Mouse (Mus musculus) neural tube, embryonic 11.5 days (tissue): ENCODE data around the gene Col27a1. TPM values are rescaled to one million over a fixed set of nuclear protein-coding genes. Genes with fewer than 3 reads are reported as not detected.

Source experiments
- ATAC-seq: fragments of 200-750 bp; cut with Nextera tagmentation; 2 replicates; pipeline ENCODE4 v1.8.0; 2017; ENCODE audit warnings: moderate number of reproducible peaks, mild to moderate bottlenecking, moderate TSS enrichment, moderate library complexity; ENCODE audit not compliant: insufficient read depth, low FRiP score, low TSS enrichment
- DNase-seq: peaks from one replicate; pipeline ENCODE4 v3.0.0-alpha.2; 2015; ENCODE audit warnings: low spot score
- H3K27ac ChIP-seq: fragments of 300-500 bp; sonication (generic); 2 replicates; pipeline ENCODE4 v1.5.1; 2014; ENCODE audit warnings: low read depth, mild to moderate bottlenecking, low read length
- H3K27me3 ChIP-seq: fragments of 300-500 bp; sonication (generic); 2 replicates; pipeline ENCODE4 v1.6.1; 2014; ENCODE audit warnings: mild to moderate bottlenecking, low read length, mixed read lengths; ENCODE audit not compliant: control insufficient read depth, insufficient read depth
- H3K36me3 ChIP-seq: fragments of 300-500 bp; sonication (generic); 2 replicates; pipeline ENCODE4 v1.6.1; 2014; ENCODE audit warnings: mild to moderate bottlenecking, low read length, moderate library complexity, mixed read lengths; ENCODE audit not compliant: control insufficient read depth, insufficient read depth
- H3K4me1 ChIP-seq: fragments of 300-500 bp; sonication (generic); 2 replicates; pipeline ENCODE4 v1.6.1; 2014; ENCODE audit warnings: low read length, mixed read lengths; ENCODE audit not compliant: control insufficient read depth, insufficient read depth
- H3K4me2 ChIP-seq: fragments of 300-500 bp; sonication (generic); 2 replicates; pipeline ENCODE4 v1.6.1; 2014; ENCODE audit warnings: low read depth, mild to moderate bottlenecking, moderate library complexity
- H3K4me3 ChIP-seq: fragments of 300-500 bp; sonication (generic); 2 replicates; pipeline ENCODE4 v1.5.1; 2014; ENCODE audit warnings: low read depth, low read length
- H3K9ac ChIP-seq: fragments of 300-500 bp; sonication (generic); 2 replicates; pipeline ENCODE4 v1.6.1; 2014; ENCODE audit warnings: mild to moderate bottlenecking, low read length
- H3K9me3 ChIP-seq: fragments of 300-500 bp; sonication (generic); 2 replicates; pipeline ENCODE4 v1.6.1; 2016; ENCODE audit warnings: low read length; ENCODE audit not compliant: control insufficient read depth
- WGBS: fragments of 180-500 bp; shearing (Covaris S2); extraction: QIAGEN DNeasy Blood & Tissue Kit; methylation state at CpG from one replicate; pipeline ENCODE4 v1.1.7; 2014; 5-methylcytosine and 5-hydroxymethylcytosine counted together
- polyA plus RNA-seq: library from polyadenylated mRNA; unstranded; fragments of >200 nt; fragmentation: Nextera tagmentation; extraction: Ambion mirVana; gene quantifications from 2 replicates; pipeline ENCODE4 v1.2.1, GENCODE M21; 2014

The Col27a1 gene
- polyA plus RNA-seq, 1 experiment from 2014 or later: 3.5 TPM

DNA sequence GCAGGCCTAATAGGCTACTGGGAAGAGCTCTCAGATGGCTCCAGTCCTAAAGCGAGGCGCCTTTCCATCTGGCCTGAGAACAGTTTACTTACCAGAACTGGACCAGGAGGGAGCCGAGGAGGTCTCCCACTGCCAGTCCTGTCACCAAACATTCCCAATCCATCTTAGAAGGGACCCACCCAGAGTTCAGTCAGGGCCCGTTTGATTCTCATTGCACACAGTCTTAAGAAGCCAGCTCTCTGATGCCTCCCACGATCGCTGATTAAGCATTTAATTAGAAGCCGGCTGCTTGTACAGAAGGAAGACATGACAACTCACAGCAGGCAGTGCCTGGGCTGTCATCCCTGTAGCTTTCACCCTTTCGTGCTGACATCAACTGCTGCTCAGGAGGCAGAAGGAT, 61.4 kb downstream of the Col27a1 start:
- DNase-seq (no peak), ATAC-seq (no peak)
- no peaks in the 10 kb centered on the region for H3K4me1 ChIP-seq

DNA sequence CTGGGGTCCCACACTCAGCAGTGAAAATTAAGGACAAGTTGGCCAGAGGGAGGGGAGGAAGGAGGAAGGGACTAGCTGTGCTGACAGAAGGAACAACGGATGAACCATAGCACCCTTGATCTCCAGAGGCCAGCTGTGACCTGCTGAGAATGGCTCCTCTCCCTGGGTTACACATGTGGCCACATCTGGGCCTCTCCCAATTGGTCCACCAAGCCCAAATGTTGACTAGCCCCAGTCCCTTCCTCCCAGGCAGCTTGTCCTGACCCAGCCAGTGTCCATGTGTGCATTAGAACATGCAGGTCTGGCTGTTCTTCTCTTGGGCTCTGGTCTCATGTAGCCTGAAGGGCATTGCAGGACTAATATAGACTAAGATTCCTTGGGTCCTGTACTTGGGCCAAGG, 62.8 kb downstream of the Col27a1 start:
- WGBS: 75% methylated on average over 1 of the region's 1 CpGs
- DNase-seq: no peak
- no peak overlapping the region for H3K27ac ChIP-seq
- H3K9ac ChIP-seq: no peak overlapping the region
- ATAC-seq: no peak
- no peaks in the 10 kb centered on the region for H3K27me3 ChIP-seq
- no peaks in the 10 kb centered on the region for H3K4me1 ChIP-seq
- H3K4me2 ChIP-seq: no peak overlapping the region
- no peak overlapping the region for H3K4me3 ChIP-seq
- no peaks in the 10 kb centered on the region; the same call in 1 of the 2 replicates for H3K36me3 ChIP-seq
- H3K9me3 ChIP-seq: no peaks in the 10 kb centered on the region

More for the DNA sequence above, 61.4 kb downstream of the Col27a1 start:
- no peak overlapping the region for H3K4me3 ChIP-seq
- H3K36me3 ChIP-seq: no peaks in the 10 kb centered on the region; the same call in 1 of the 2 replicates
- H3K27me3 ChIP-seq: no peaks in the 10 kb centered on the region
- H3K9ac ChIP-seq: no peak overlapping the region
- no peak overlapping the region for H3K4me2 ChIP-seq
- no peaks in the 10 kb centered on the region for H3K9me3 ChIP-seq
- no peak overlapping the region for H3K27ac ChIP-seq
- WGBS: 70% methylated on average over 8 of the region's 8 CpGs

DNA sequence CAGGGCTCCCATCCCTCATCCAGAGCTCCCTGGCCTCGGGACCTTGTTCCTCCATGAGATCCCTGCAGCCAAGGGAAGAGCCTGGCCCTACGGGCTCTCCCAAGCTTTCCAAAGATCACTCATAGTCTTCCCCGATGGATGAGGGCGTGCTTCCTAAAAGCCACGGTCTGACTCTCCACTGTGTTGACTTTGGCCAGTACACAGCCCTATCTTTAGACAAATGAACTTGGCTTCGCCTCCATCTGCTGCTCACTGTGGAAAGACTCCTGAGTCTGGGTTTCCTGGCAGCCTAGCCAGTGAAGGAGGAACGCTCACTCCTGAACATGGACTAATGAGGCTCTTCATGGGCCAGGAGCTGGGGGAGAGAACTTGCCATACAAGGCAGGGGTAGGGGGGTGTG, 65.0 kb downstream of the Col27a1 start:
- 90% methylated on average over 7 of the region's 7 CpGs for WGBS
- no peak overlapping the region for H3K4me2 ChIP-seq
- no peaks in the 10 kb centered on the region for H3K4me1 ChIP-seq
- no peak overlapping the region for H3K9ac ChIP-seq
- H3K9me3 ChIP-seq: no peaks in the 10 kb centered on the region
- H3K27ac ChIP-seq: no peak overlapping the region
- DNase-seq (no peak), ATAC-seq (no peak)
- H3K27me3 ChIP-seq: no peaks in the 10 kb centered on the region
- no peak overlapping the region for H3K4me3 ChIP-seq
- H3K36me3 ChIP-seq: no peaks in the 10 kb centered on the region; the same call in 1 of the 2 replicates

- DNase-seq: no peak
- Histone ChIP-seq H3K9ac (no peak overlapping the region), H3K27me3 (no peaks in the 10 kb centered on the region), H3K4me3 (no peak overlapping the region), H3K27ac (no peak overlapping the region), H3K4me1 (no peaks in the 10 kb centered on the region), H3K36me3 (no peaks in the 10 kb centered on the region), H3K4me2 (no peak overlapping the region), H3K9me3 (no peaks in the 10 kb centered on the region)
- 88% methylated on average over 6 of the region's 6 CpGs for WGBS
- ATAC-seq: no peak
These were observed 67.9 kb downstream of the Col27a1 start for GRCm38 (mm10) chr4:63281694-63282093.

DNA sequence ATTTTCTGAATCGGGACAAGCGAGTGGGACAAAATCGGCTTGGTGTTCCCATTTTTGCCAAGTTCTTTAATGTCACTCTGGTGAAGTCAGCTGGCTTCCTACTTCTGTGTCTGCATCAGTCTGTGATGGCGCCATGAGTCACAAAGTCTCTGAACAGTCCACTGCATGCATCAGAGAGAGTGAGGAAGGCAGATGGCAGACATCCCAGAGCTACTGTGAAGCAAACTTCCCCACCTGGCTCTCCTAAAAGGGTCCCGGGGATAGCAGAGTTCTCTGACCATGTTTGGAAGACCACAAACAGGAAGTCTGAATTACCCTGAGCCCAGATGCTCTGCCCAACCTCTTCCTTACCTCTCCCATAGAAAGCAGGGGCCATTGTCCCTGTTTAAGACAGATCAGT, 69.5 kb downstream of the Col27a1 start:
- H3K27ac ChIP-seq: no peak overlapping the region
- WGBS: 86% methylated on average over 5 of the region's 5 CpGs
- no peak for DNase-seq

DNA sequence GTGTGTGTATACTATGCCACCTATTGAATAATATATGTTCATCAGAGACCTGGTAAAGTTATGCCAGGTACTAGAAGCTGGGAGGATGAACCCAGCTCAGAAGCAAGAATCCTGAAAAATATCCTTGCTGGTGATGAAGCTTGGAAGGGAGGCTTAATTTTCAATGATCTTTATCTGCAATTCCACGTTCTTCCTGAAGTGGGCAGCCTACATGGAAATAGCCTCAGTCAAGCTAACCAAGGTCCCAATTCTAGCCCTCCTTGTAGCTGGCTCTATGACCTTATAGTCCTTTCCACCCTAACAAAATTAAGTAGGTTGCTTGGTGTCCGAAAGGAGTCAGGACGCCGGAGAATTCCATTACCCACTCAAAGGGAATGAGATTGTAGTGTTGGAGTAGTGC, 72.2 kb downstream of the Col27a1 start:
- Histone ChIP-seq H3K36me3 (no peaks in the 10 kb centered on the region), H3K9me3 (no peaks in the 10 kb centered on the region), H3K4me3 (no peak overlapping the region), H3K27me3 (no peaks in the 10 kb centered on the region), H3K27ac (no peak overlapping the region), H3K9ac (no peak overlapping the region), H3K4me1 (peaks cover 2% of the 10 kb centered on the region; the same call in 1 of the 2 replicates), H3K4me2 (no peak overlapping the region)
- WGBS: 90% methylated on average over 4 of the region's 4 CpGs
- ATAC-seq (no peak), DNase-seq (no peak)

More for the DNA sequence above, 69.5 kb downstream of the Col27a1 start:
- H3K36me3 ChIP-seq: no peaks in the 10 kb centered on the region
- H3K9ac ChIP-seq: no peak overlapping the region
- no peak overlapping the region for H3K4me2 ChIP-seq
- H3K27me3 ChIP-seq: no peaks in the 10 kb centered on the region
- no peaks in the 10 kb centered on the region for H3K9me3 ChIP-seq
- no peak overlapping the region for H3K4me3 ChIP-seq
- ATAC-seq: no peak
- H3K4me1 ChIP-seq: no peaks in the 10 kb centered on the region

DNA sequence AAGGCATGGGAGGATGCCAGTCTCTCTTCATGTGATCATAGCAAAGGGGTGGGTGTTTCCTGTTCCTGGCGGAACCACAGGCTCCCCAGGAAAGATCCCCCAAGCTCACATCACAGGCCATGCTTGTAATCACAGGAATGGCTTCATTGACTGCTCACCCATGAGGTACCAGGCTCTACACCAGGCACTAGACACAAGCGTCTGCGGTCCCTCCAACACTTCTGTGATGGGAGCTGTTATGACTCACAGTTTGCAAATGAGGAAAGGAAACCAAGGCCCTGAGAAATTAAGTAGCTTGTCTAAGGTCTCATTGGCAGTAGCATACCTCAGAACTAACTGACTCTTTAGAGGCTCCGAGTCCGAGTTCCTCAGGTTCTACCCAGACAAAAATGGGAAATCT, 74.7 kb downstream of the Col27a1 start:
- ATAC-seq (no peak), DNase-seq (no peak)
- Histone ChIP-seq H3K4me3 (no peak overlapping the region), H3K36me3 (no peaks in the 10 kb centered on the region), H3K4me1 (peaks cover 2% of the 10 kb centered on the region; the same call in 1 of the 2 replicates), H3K4me2 (no peak overlapping the region), H3K9ac (no peak overlapping the region), H3K9me3 (no peaks in the 10 kb centered on the region), H3K27me3 (no peaks in the 10 kb centered on the region), H3K27ac (no peak overlapping the region)
- 91% methylated on average over 5 of the region's 5 CpGs for WGBS

DNA sequence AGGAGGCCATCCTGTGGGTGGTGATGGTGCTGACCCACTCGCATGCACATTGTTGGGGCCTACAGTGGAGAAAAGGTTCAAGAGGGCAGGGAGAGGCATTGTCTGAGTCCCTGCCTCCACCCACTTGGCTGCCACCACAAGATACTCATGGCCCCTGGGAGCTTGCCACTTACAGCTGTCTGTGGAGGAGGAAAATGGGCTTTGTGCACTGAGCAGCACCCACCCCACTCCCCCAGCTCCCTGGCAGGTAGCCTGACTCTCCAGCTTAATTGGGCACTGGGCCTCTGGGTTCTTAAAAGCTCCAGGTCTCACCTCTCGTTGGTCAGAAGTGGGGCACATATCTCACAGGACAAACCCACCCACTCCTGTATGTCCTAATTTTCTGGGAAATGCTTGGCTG, 76.3 kb downstream of the Col27a1 start:
- 91% methylated on average over 2 of the region's 2 CpGs for WGBS

GRCm38 (mm10) chr4:63291075-63291474, 77.3 kb downstream of the Col27a1 start:
- Histone ChIP-seq H3K36me3 (no peaks in the 10 kb centered on the region), H3K9ac (no peak overlapping the region; the same call in 1 of the 2 replicates), H3K4me3 (no peak overlapping the region), H3K4me2 (no peak overlapping the region), H3K27ac (no peak overlapping the region), H3K27me3 (no peaks in the 10 kb centered on the region), H3K9me3 (no peaks in the 10 kb centered on the region), H3K4me1 (peaks cover 2% of the 10 kb centered on the region; the same call in 1 of the 2 replicates)
- ATAC-seq (no peak), DNase-seq (peak; percentile 25)
- WGBS: 60% methylated on average over 7 of the region's 7 CpGs

More for the DNA sequence above, 76.3 kb downstream of the Col27a1 start:
- no peaks in the 10 kb centered on the region for H3K27me3 ChIP-seq
- no peak overlapping the region for H3K4me3 ChIP-seq
- H3K36me3 ChIP-seq: no peaks in the 10 kb centered on the region
- H3K9ac ChIP-seq: no peak overlapping the region
- H3K4me2 ChIP-seq: no peak overlapping the region
- ATAC-seq (no peak), DNase-seq (no peak)
- H3K27ac ChIP-seq: no peak overlapping the region
- no peaks in the 10 kb centered on the region for H3K9me3 ChIP-seq
- H3K4me1 ChIP-seq: peaks cover 2% of the 10 kb centered on the region; the same call in 1 of the 2 replicates
